Mouse (Mus musculus) intestine, postnatal 0 days (tissue): ENCODE measurements at regions not wholly inside any gene's neighbourhood (a gene's known extent, or its start where the extent isn't known, plus 50 kb on each side); places are given as distances from the start of the nearest gene placed in this dataset.

Source experiments
- ATAC-seq: fragments of 200-750 bp; cut with Nextera tagmentation; 2 replicates; pipeline ENCODE4 v1.8.0; 2017; ENCODE audit warnings: mild to moderate bottlenecking, moderate TSS enrichment, moderate library complexity
- H3K27ac ChIP-seq: fragments of 300-500 bp; sonication (generic); 2 replicates; pipeline ENCODE4 v1.5.1; 2014; ENCODE audit warnings: mild to moderate bottlenecking, low read depth, low read length, moderate library complexity
- H3K27me3 ChIP-seq: fragments of 300-500 bp; sonication (generic); replicated peaks from 2 replicates; pipeline ENCODE4 v1.6.1; 2014; ENCODE audit warnings: low read length, mixed read lengths; ENCODE audit not compliant: control insufficient read depth, insufficient read depth
- H3K36me3 ChIP-seq: fragments of 300-500 bp; sonication (generic); 2 replicates; pipeline ENCODE4 v1.6.1; 2014; ENCODE audit warnings: mild to moderate bottlenecking, moderate library complexity; ENCODE audit not compliant: control insufficient read depth, insufficient read depth
- H3K4me1 ChIP-seq: fragments of 300-500 bp; sonication (generic); replicated peaks from 2 replicates; pipeline ENCODE4 v1.6.1; 2014; ENCODE audit warnings: antibody characterized with exemption, low read length, mixed read lengths; ENCODE audit not compliant: control insufficient read depth, insufficient read depth
- H3K4me2 ChIP-seq: fragments of 300-500 bp; sonication (generic); replicated peaks from 2 replicates; pipeline ENCODE4 v1.6.1; 2014; ENCODE audit warnings: low read depth, mild to moderate bottlenecking, moderate library complexity
- H3K4me3 ChIP-seq: fragments of 300-500 bp; sonication (generic); 2 replicates; pipeline ENCODE4 v1.5.1; 2014; ENCODE audit warnings: low read depth, low read length
- H3K9ac ChIP-seq: fragments of 300-500 bp; sonication (generic); 2 replicates; pipeline ENCODE4 v1.6.1; 2014; ENCODE audit warnings: mild to moderate bottlenecking, low read depth, low read length
- H3K9me3 ChIP-seq: fragments of 300-500 bp; sonication (generic); 2 replicates; pipeline ENCODE4 v1.6.1; 2016; ENCODE audit warnings: mixed run types; ENCODE audit not compliant: control insufficient read depth
- CTCF ChIP-seq: sonication (generic); IDR thresholded peaks from 2 replicates; pipeline ENCODE4 v1.5.1; 2016; ENCODE audit warnings: low read depth, mild to moderate bottlenecking, control low read depth, antibody characterized with exemption, moderate library complexity
- WGBS: fragments of 180-500 bp; shearing (Covaris S2); extraction: QIAGEN DNeasy Blood & Tissue Kit; methylation state at CpG from one replicate; pipeline ENCODE4 v1.1.7; 2014; 5-methylcytosine and 5-hydroxymethylcytosine counted together

- Histone ChIP-seq H3K9me3 (no peaks in the 10 kb centered on the region), H3K36me3 (no peaks in the 10 kb centered on the region), H3K27me3 (no peaks in the 10 kb centered on the region), H3K4me3 (no peak overlapping the region), H3K9ac (no peak overlapping the region), H3K4me2 (no peak overlapping the region), H3K4me1 (no peaks in the 10 kb centered on the region), H3K27ac (no peak overlapping the region)
- no peak for ATAC-seq
- WGBS, result 55% methylated on average over 2 of the region's 2 CpGs
- no peak for TF ChIP-seq CTCF
These were observed 190.2 kb upstream of the Cdh20 start for GRCm38 (mm10) chr1:104578123-104578522.

- Histone ChIP-seq H3K9me3 (no peaks in the 10 kb centered on the region), H3K27me3 (no peaks in the 10 kb centered on the region), H3K9ac (no peak overlapping the region), H3K4me3 (no peak overlapping the region), H3K36me3 (no peaks in the 10 kb centered on the region), H3K27ac (no peak overlapping the region), H3K4me2 (no peak overlapping the region), H3K4me1 (no peaks in the 10 kb centered on the region)
- no peak for TF ChIP-seq CTCF
- 89% methylated on average over 3 of the region's 3 CpGs for WGBS
- no peak for ATAC-seq
These were observed 184.2 kb upstream of the Cdh20 start for GRCm38 (mm10) chr1:104584123-104584522.

GRCm38 (mm10) chr1:104586985-104587384 is 181.3 kb upstream of the Cdh20 start:
- H3K27me3 ChIP-seq, result no peaks in the 10 kb centered on the region
- H3K4me3 ChIP-seq, result no peak overlapping the region
- H3K36me3 ChIP-seq, result no peaks in the 10 kb centered on the region
- no peak for TF ChIP-seq CTCF
- H3K9ac ChIP-seq, result no peak overlapping the region
- H3K27ac ChIP-seq, result no peak overlapping the region
- H3K4me2 ChIP-seq, result no peak overlapping the region
- 68% methylated on average over 6 of the region's 6 CpGs for WGBS
- H3K9me3 ChIP-seq, result no peaks in the 10 kb centered on the region
- H3K4me1 ChIP-seq, result no peaks in the 10 kb centered on the region
- no peak for ATAC-seq

- H3K36me3 ChIP-seq, result no peaks in the 10 kb centered on the region
- no peak for ATAC-seq
- TF ChIP-seq CTCF, result no peak
- no peak overlapping the region for H3K9ac ChIP-seq
- H3K4me3 ChIP-seq, result no peak overlapping the region
- no peaks in the 10 kb centered on the region for H3K4me1 ChIP-seq
- H3K9me3 ChIP-seq, result no peaks in the 10 kb centered on the region
- no peak overlapping the region for H3K4me2 ChIP-seq
- WGBS, result 19% methylated on average over 3 of the region's 3 CpGs
- H3K27me3 ChIP-seq, result no peaks in the 10 kb centered on the region
- H3K27ac ChIP-seq, result no peak overlapping the region
These were observed 163.0 kb upstream of the Cdh20 start for GRCm38 (mm10) chr1:104605301-104605700.

- H3K4me1 ChIP-seq, result no peaks in the 10 kb centered on the region
- H3K27ac ChIP-seq, result no peak overlapping the region
- peak; percentile 35; the same call in 1 of the 2 replicates for TF ChIP-seq CTCF
- H3K4me2 ChIP-seq, result no peak overlapping the region
- H3K27me3 ChIP-seq, result no peaks in the 10 kb centered on the region
- no peak for ATAC-seq
- H3K9me3 ChIP-seq, result no peaks in the 10 kb centered on the region
- H3K4me3 ChIP-seq, result no peak overlapping the region
- WGBS, result 37% methylated on average over 6 of the region's 6 CpGs
- no peaks in the 10 kb centered on the region for H3K36me3 ChIP-seq
- H3K9ac ChIP-seq, result no peak overlapping the region
These were observed 158.9 kb upstream of the Cdh20 start for GRCm38 (mm10) chr1:104609409-104609808.

GRCm38 (mm10) chr1:104617374-104617773 is 151.0 kb upstream of the Cdh20 start:
- WGBS, result 83% methylated on average over 1 of the region's 1 CpGs
- Histone ChIP-seq H3K9me3 (no peaks in the 10 kb centered on the region), H3K36me3 (no peaks in the 10 kb centered on the region), H3K4me2 (no peak overlapping the region), H3K9ac (no peak overlapping the region), H3K4me3 (no peak overlapping the region), H3K27me3 (no peaks in the 10 kb centered on the region), H3K27ac (no peak overlapping the region), H3K4me1 (no peaks in the 10 kb centered on the region)
- ATAC-seq, result no peak
- TF ChIP-seq CTCF, result no peak

- 76% methylated on average over 2 of the region's 2 CpGs for WGBS
- H3K4me3 ChIP-seq, result no peak overlapping the region
These were observed 148.4 kb upstream of the Cdh20 start for GRCm38 (mm10) chr1:104619805-104620375.

More at GRCm38 (mm10) chr1:104619805-104620375, 148.4 kb upstream of the Cdh20 start:
- no peaks in the 10 kb centered on the region for H3K36me3 ChIP-seq
- no peak overlapping the region for H3K9ac ChIP-seq
- no peak overlapping the region for H3K4me2 ChIP-seq
- H3K27me3 ChIP-seq, result no peaks in the 10 kb centered on the region
- ATAC-seq, result no peak
- H3K27ac ChIP-seq, result no peak overlapping the region
- no peaks in the 10 kb centered on the region for H3K9me3 ChIP-seq
- H3K4me1 ChIP-seq, result no peaks in the 10 kb centered on the region
- no peak for TF ChIP-seq CTCF
